Mouse (Mus musculus) frontal cortex, adult 2 months (tissue): ENCODE measurements at regions not wholly inside any gene's neighbourhood (a gene's known extent, or its start where the extent isn't known, plus 50 kb on each side); places are given as distances from the start of the nearest gene placed in this dataset.

Experiments used
- DNase-seq, 2 experiments: peaks; one replicate each; pipeline ENCODE4 v3.0.0; 2022; ENCODE audit warnings: low spot score in 1 of 2; ENCODE audit errors: extremely low spot score in 1 of 2

DNA sequence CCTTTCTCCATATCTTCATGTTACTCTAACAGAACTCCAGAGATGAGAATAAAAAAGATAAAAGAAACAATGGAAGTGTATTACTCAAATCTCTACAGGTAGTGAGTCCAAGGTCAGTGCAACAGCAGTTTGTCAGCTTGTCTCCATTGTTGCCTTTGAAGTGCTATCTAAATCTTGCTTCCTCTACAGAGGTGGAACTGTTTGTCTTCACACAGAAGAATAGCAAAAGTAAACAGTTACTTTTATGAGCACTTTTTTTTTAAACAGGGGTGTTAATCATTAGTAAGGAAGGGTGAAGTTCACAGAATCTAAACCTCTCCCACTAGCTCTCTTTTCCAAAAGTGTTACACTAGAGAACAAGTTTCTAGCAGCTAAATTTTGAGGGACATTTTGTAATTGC is 906.0 kb upstream of the Slc10a2 start:
- DNase-seq = no peak

DNA sequence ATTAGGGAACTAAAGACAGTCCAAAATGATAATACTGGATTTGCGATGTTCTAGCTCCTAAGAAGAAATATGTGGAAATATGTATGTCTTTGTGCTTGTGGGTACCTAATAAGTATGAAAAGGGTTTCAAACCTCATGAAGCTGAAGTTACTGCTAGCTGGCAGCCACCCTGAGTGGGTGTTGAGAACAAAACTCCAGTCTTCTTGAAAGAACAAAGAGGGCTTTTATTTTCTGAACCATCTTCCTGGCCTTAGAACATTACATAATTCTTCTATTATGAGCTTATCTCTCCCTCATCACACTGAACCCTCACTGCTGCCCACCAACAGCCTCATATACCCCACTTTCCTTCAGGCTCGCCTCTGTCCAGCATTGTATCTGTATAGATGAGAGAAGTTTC is 905.6 kb upstream of the Slc10a2 start:
- DNase-seq = no peak

DNA sequence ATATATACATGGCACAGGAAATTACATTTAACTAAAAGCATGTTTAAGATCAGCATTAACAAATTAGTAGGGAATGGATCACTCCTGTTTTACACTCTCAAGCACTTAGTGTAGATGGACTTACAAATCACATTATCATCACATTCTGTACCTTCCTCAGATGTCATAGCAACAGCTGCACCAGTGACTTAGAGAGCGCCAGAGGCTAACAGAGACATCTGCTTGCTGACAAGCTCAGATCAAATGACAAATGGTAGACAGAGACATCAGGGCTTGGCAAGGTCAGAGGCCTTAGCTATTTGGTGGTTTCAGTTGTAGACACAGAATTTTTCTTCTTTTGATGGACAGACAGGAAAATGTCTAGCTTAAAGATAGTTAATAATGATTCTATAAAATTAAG is 897.5 kb upstream of the Slc10a2 start:
- no peak for DNase-seq

DNA sequence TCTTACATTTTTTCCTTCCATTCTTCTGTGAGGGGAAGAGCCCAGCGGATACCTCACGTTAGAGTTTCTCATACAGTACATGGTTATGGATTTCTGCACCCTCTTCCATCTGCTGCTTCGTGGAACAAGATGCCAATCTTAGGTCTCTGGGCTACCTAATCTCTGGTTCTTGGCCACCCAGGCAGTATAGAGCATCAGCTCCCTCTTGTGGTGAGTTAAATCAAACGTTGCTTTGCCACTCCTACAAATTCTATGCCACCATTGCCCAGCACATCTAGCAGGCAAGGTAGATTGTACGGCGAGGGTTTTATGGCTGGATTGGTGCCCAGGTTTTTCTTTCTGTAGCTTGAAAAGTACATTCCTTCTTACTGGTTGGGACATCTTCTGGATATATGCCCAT is 889.7 kb upstream of the Slc10a2 start:
- DNase-seq = no peak

DNA sequence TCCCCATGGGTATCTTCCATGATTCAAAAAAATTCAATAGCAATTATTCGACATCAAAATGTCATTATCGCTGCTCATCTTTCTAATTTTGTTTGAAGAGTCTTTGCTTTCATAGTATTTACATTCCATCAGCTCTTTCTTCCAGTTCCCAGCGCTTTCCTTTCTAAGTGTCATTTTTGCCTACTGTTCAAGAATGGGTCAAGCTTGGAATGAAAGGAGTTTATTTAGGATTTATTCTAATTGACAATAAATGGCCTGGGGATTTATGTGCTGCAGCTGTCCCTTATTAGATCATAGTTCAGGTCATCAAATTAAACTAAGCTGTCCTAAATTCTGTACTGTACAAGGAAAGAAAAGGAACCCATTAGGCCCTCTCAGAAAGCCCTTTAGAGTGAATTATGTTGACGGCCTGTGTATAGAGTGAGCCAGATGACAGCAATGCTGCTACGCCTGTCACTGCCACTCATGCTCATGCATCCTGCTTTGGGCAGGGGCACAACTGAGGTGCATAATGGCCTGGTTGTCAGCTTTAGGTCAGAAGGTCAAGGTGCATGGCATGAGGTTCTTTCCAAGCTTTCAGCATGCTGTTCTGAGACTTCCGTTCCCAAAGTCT is 860.4 kb upstream of the Slc10a2 start:
- DNase-seq = no peak

DNA sequence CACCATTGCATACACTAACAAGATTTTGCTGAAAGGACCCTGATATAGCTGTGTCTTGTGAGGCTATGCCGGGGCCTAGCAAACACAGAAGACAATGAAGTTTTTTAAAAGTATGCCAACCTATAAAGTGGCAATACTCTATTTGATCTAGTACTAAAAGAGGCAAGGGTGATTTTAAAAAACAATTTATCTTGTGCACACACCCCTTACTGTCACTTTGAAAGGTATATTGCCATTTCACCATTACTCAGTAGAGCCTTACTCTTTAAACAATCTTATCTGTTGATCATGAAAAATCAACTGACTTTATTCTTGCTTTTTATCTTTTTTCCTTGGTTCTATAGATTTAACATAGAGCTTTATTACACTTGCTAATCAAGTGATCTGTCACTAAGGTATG is 859.1 kb upstream of the Slc10a2 start:
- no peak for DNase-seq

GRCm38 (mm10) chr8:5938057-5938456 is 832.9 kb upstream of the Slc10a2 start:
- no peak for DNase-seq

GRCm38 (mm10) chr8:5918136-5918535 is 813.0 kb upstream of the Slc10a2 start:
- peak in 1 of 2 experiments; percentile 16 for DNase-seq
